Mouse (Mus musculus): ENCODE results near the gene A830005F24Rik.
A peak's percentile ranks its signal among the peaks of the same experiment; 100 is the strongest.

Gene A830005F24Rik

GRCm38 (mm10) chr13:48544867-48545266 is 31.5 kb downstream of the A830005F24Rik start:
- DNase-seq (ENCODE audit: low read depth, low spot score), result no peak

GRCm38 (mm10) chr13:48545476-48546281 is 32.3 kb downstream of the A830005F24Rik start:
- DNase-seq (ENCODE audit: low read depth, low spot score), result peak; percentile 99

GRCm38 (mm10) chr13:48546330-48546917 is 33.1 kb downstream of the A830005F24Rik start:
- DNase-seq (ENCODE audit: low read depth, low spot score), result peak; percentile 99

- no peak for DNase-seq (ENCODE audit: low read depth, low spot score)
These were observed 34.3 kb downstream of the A830005F24Rik start for GRCm38 (mm10) chr13:48547623-48548022.

GRCm38 (mm10) chr13:48548296-48548695 is 34.9 kb downstream of the A830005F24Rik start:
- no peak for DNase-seq (ENCODE audit: low read depth, low spot score)

GRCm38 (mm10) chr13:48552181-48553090 is 39.1 kb downstream of the A830005F24Rik start:
- DNase-seq (ENCODE audit: low read depth, low spot score), result no peak

GRCm38 (mm10) chr13:48553511-48553910 is 40.1 kb downstream of the A830005F24Rik start:
- no peak for DNase-seq (ENCODE audit: low read depth, low spot score)

GRCm38 (mm10) chr13:48554552-48554951 is 41.2 kb downstream of the A830005F24Rik start:
- no peak for DNase-seq (ENCODE audit: low read depth, low spot score)

GRCm38 (mm10) chr13:48555976-48556375 is 42.6 kb downstream of the A830005F24Rik start:
- no peak for DNase-seq (ENCODE audit: low read depth, low spot score)

GRCm38 (mm10) chr13:48561481-48561880 is 48.1 kb downstream of the A830005F24Rik start:
- DNase-seq (ENCODE audit: low read depth, low spot score), result no peak

GRCm38 (mm10) chr13:48562336-48562735 is 49.0 kb downstream of the A830005F24Rik start:
- DNase-seq (ENCODE audit: low read depth, low spot score), result no peak

Measured in A20 (cell line).